Mouse (Mus musculus) stomach, postnatal 0 days (tissue): ENCODE data around the gene Auts2.

ENCODE experiments used
- CTCF ChIP-seq: IDR thresholded peaks from 2 replicates; pipeline ENCODE4 v1.5.1; 2016; ENCODE audit warnings: antibody characterized with exemption, low read depth, mild to moderate bottlenecking, moderate library complexity
- EP300 ChIP-seq: optimal IDR thresholded peaks from 2 replicates; pipeline ENCODE3; 2016; ENCODE audit warnings: antibody characterized with exemption

GRCm38 (mm10) chr5:131743069-131743468 lies 800.1 kb downstream of the Auts2 start:
- TF ChIP-seq EP300 (no peak), CTCF (no peak)
